31 mouse cellular contexts compared by ENCODE assay signal in the genomic region with DNA sequence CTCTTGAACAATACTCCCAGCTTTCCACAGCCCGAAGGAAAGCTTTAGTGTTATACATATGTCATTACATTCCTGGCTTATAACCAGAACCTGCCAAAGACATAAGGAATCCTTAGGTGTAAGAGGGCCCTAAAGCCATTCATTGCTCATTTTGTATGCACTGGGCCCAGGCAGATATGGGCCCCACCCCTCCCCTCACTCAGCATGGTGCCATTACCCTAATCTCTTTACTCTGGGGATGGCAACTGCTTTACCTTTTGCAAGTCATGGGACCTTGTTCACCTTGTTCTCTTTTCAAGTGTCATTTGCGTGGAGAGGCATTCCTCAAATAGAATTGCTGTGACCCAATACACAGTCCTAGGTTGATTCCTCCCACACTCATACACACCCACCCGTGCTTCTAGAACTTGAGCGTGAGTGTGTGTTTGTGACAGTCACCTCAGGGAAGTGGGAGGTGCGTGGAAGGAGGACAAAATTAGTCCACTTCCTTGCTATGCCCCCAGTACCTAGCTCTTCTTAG.
DNase-seq lines count a peak whose midpoint lies in the region; ATAC-seq and TF ChIP-seq lines count a peak whose summit lies in the region.
"Had no signal": no experiment of that assay in that cellular context is flagged by ENCODE, and none has a peak within 500 bp of the region (broad histone marks: within the 10 kb centered on the region; RNA-seq: fewer than 3 reads in every experiment).

No protein-coding gene starts in this region.

- TF ChIP-seq EP300 in liver, postnatal 0 days (IDR thresholded peaks at IDR 0.05; ENCODE audit: low read depth), result no peak

- WGBS in lung, embryonic 15.5 days, result 60% methylated on average over 5 of the region's 5 CpGs
- WGBS in liver, embryonic 11.5 days, result 58% methylated on average over 5 of the region's 5 CpGs
- 57% methylated on average over 5 of the region's 5 CpGs for WGBS in forebrain, embryonic 11.5 days
- WGBS in liver, postnatal 0 days (ENCODE audit: insufficient replicate concordance), result 61% methylated on average over 5 of the region's 5 CpGs

- no peaks in the 10 kb centered on the region for H3K27me3 ChIP-seq in lung, embryonic 15.5 days
- no peaks in the 10 kb centered on the region for H3K27me3 ChIP-seq in liver, embryonic 11.5 days (replicated peaks; ENCODE audit: control insufficient read depth, insufficient read depth, low read length)
- H3K27me3 ChIP-seq in forebrain, embryonic 11.5 days (ENCODE audit: control insufficient read depth, insufficient read depth, low read length), result no peaks in the 10 kb centered on the region; the same call in 1 of the 2 replicates
- no peaks in the 10 kb centered on the region for H3K27me3 ChIP-seq in liver, postnatal 0 days (ENCODE audit: insufficient read depth, low read length)
- H3K27me3 ChIP-seq: embryonic facial prominence, embryonic 12.5 days; forebrain, embryonic 15.5 days; heart, embryonic 13.5 days; hindbrain, embryonic 15.5 days; liver, embryonic 15.5 days; neural tube, embryonic 12.5 days had no signal

- H3K4me3 ChIP-seq in lung, embryonic 15.5 days, result no peak overlapping the region
- no peak overlapping the region for H3K4me3 ChIP-seq in liver, embryonic 11.5 days (ENCODE audit: low read depth, low read length)
- no peak overlapping the region for H3K4me3 ChIP-seq in forebrain, embryonic 11.5 days (ENCODE audit: low read depth, low read length)
- no peak overlapping the region for H3K4me3 ChIP-seq in liver, postnatal 0 days (ENCODE audit: low read depth, low read length)
- H3K4me3 ChIP-seq: embryonic facial prominence, embryonic 12.5 days; forebrain, embryonic 15.5 days; heart, embryonic 13.5 days; hindbrain, embryonic 15.5 days; layer of hippocampus, adult 2 months; liver, embryonic 15.5 days; myocyte; neural tube, embryonic 12.5 days had no signal

- DNase-seq in right cerebral cortex, adult 18-20 months, result peak; percentile 30
- no peak for DNase-seq in right cerebral cortex, postnatal 36 days (ENCODE audit: low spot score in 2 of 2)
- DNase-seq in lung, postnatal 25 days (ENCODE audit: low spot score), result peak; percentile 68
- no peak for DNase-seq in liver, embryonic 11.5 days (ENCODE audit: low spot score)
- no peak for DNase-seq in forebrain, embryonic 11.5 days (ENCODE audit: low spot score)
- no peak for DNase-seq in liver, postnatal 0 days
- DNase-seq: adrenal gland, adult 2 months; adrenal gland, postnatal 36 days; cerebellum, adult 8-10 months; cerebellum, postnatal 25 days; embryo, embryonic 11 days; gastrocnemius, postnatal 10 days; heart, postnatal 10 days; kidney, adult 2 months; kidney, postnatal 36 days; left cerebral cortex, postnatal 4 days; liver; thymus, adult 2 months; thymus, postnatal 36 days had no signal

- no peaks in the 10 kb centered on the region for H3K4me1 ChIP-seq in lung, embryonic 15.5 days
- H3K4me1 ChIP-seq in liver, embryonic 11.5 days (replicated peaks; ENCODE audit: control insufficient read depth, insufficient read depth, low read length), result no peaks in the 10 kb centered on the region
- H3K4me1 ChIP-seq in forebrain, embryonic 11.5 days (replicated peaks; ENCODE audit: control insufficient read depth, insufficient read depth, low read length), result no peaks in the 10 kb centered on the region
- H3K4me1 ChIP-seq in liver, postnatal 0 days (ENCODE audit: insufficient read depth), result no peaks in the 10 kb centered on the region
- H3K4me1 ChIP-seq: embryonic facial prominence, embryonic 12.5 days; hindbrain, embryonic 15.5 days; liver, embryonic 15.5 days; neural tube, embryonic 12.5 days had no signal

- no peak for TF ChIP-seq CTCF in liver, postnatal 0 days (IDR thresholded peaks at IDR 0.05; ENCODE audit: low read depth)

- no peaks in the 10 kb centered on the region for H3K36me3 ChIP-seq in lung, embryonic 15.5 days
- no peaks in the 10 kb centered on the region for H3K36me3 ChIP-seq in liver, embryonic 11.5 days (ENCODE audit: control insufficient read depth, insufficient read depth, low read length)
- no peaks in the 10 kb centered on the region for H3K36me3 ChIP-seq in forebrain, embryonic 11.5 days (ENCODE audit: control insufficient read depth, insufficient read depth, low read length)
- no peaks in the 10 kb centered on the region for H3K36me3 ChIP-seq in liver, postnatal 0 days (replicated peaks; ENCODE audit: insufficient read depth, low read length)
- H3K36me3 ChIP-seq: embryonic facial prominence, embryonic 12.5 days; forebrain, embryonic 15.5 days; heart, embryonic 13.5 days; hindbrain, embryonic 15.5 days; liver, embryonic 15.5 days; neural tube, embryonic 12.5 days had no signal

- peak; percentile 37; the same call in 1 of the 2 replicates for ATAC-seq in lung, embryonic 15.5 days (ENCODE audit: borderline replicate concordance, extremely low read depth, low FRiP score, low TSS enrichment)
- ATAC-seq in liver, embryonic 11.5 days (replicated peaks; ENCODE audit: low FRiP score), result no peak
- no peak for ATAC-seq in forebrain, embryonic 11.5 days (replicated peaks; ENCODE audit: low FRiP score)
- no peak for ATAC-seq in liver, postnatal 0 days
- ATAC-seq: activated CD4-positive, CD25-positive, alpha-beta regulatory T cell, adult 4 months; forebrain, embryonic 15.5 days; inflammation-experienced regulatory T-cells, adult 6 months had no signal

- H3K9ac ChIP-seq in lung, embryonic 15.5 days, result no peak overlapping the region
- no peak overlapping the region for H3K9ac ChIP-seq in liver, embryonic 11.5 days (ENCODE audit: low read depth, low read length)
- no peak overlapping the region for H3K9ac ChIP-seq in forebrain, embryonic 11.5 days (ENCODE audit: low read length)
- H3K9ac ChIP-seq in liver, postnatal 0 days (replicated peaks), result no peak overlapping the region
- H3K9ac ChIP-seq: embryonic facial prominence, embryonic 12.5 days; forebrain, embryonic 15.5 days; heart, embryonic 13.5 days; hindbrain, embryonic 15.5 days; liver, embryonic 15.5 days; neural tube, embryonic 12.5 days had no signal

- H3K9me3 ChIP-seq in lung, embryonic 15.5 days, result no peaks in the 10 kb centered on the region
- H3K9me3 ChIP-seq in liver, embryonic 11.5 days (ENCODE audit: control insufficient read depth, low read length), result no peaks in the 10 kb centered on the region
- no peaks in the 10 kb centered on the region for H3K9me3 ChIP-seq in forebrain, embryonic 11.5 days (ENCODE audit: control insufficient read depth, low read length)
- no peaks in the 10 kb centered on the region for H3K9me3 ChIP-seq in liver, postnatal 0 days (ENCODE audit: low read length)
- H3K9me3 ChIP-seq: embryonic facial prominence, embryonic 12.5 days; forebrain, embryonic 15.5 days; heart, embryonic 13.5 days; hindbrain, embryonic 15.5 days; liver, embryonic 15.5 days; neural tube, embryonic 12.5 days had no signal

- no peak overlapping the region for H3K27ac ChIP-seq in lung, embryonic 15.5 days
- no peak overlapping the region for H3K27ac ChIP-seq in liver, embryonic 11.5 days (ENCODE audit: low read depth, low read length)
- H3K27ac ChIP-seq in forebrain, embryonic 11.5 days (ENCODE audit: low read depth, low read length), result no peak overlapping the region
- H3K27ac ChIP-seq in liver, postnatal 0 days (ENCODE audit: low read depth), result no peak overlapping the region
- H3K27ac ChIP-seq: embryonic facial prominence, embryonic 12.5 days; forebrain, embryonic 15.5 days; heart, embryonic 13.5 days; hindbrain, embryonic 15.5 days; layer of hippocampus, adult 2 months; liver, embryonic 15.5 days; neural tube, embryonic 12.5 days had no signal

- no peak overlapping the region for H3K4me2 ChIP-seq in lung, embryonic 15.5 days
- no peak overlapping the region for H3K4me2 ChIP-seq in liver, embryonic 11.5 days
- no peak overlapping the region for H3K4me2 ChIP-seq in forebrain, embryonic 11.5 days (ENCODE audit: low read depth, low read length, severe bottlenecking)
- no peak overlapping the region for H3K4me2 ChIP-seq in liver, postnatal 0 days (ENCODE audit: low read depth, low read length)
- H3K4me2 ChIP-seq: embryonic facial prominence, embryonic 12.5 days; forebrain, embryonic 15.5 days; heart, embryonic 13.5 days; hindbrain, embryonic 15.5 days; liver, embryonic 15.5 days; midbrain, embryonic 11.5 days; neural tube, embryonic 12.5 days had no signal

Comparison
In these comparisons a context has a peak if more than half of its experiments do, and no peak if none do; other contexts are left out.
1. DNase-seq: peak in right cerebral cortex, adult 18-20 months (single experiment) and lung, postnatal 25 days (single experiment); none in right cerebral cortex, postnatal 36 days (0 of 2), liver, embryonic 11.5 days (single experiment), forebrain, embryonic 11.5 days (single experiment) and liver, postnatal 0 days (single experiment).